Mouse (Mus musculus): ENCODE measurements around the gene Cep89. TPM values are rescaled to one million over a fixed set of nuclear protein-coding genes. Genes with fewer than 3 reads are reported as not detected.

Cep89 gene
- 9.1 and 10.3 TPM in 2 replicates for polyA plus RNA-seq (2015; fragmentation: Nextera tagmentation; extraction: Ambion mirVana)

- TF ChIP-seq EP300 (IDR thresholded peaks at IDR 0.05; ENCODE audit: low read depth) = peak; percentile 67
- TF ChIP-seq CTCF (IDR thresholded peaks at IDR 0.05; ENCODE audit: low read depth) = no peak
- ATAC-seq (peak; percentile 96), DNase-seq (peak; percentile 93)
- H3K4me1 ChIP-seq (ENCODE audit: insufficient read depth) = peaks cover 19% of the 10 kb centered on the region
- H3K27me3 ChIP-seq (ENCODE audit: insufficient read depth, low read length) = no peaks in the 10 kb centered on the region
- H3K36me3 ChIP-seq (replicated peaks; ENCODE audit: insufficient read depth, low read length) = peaks cover 35% of the 10 kb centered on the region
- peak within 1 kb of the TSS; percentile 89 for H3K4me3 ChIP-seq (ENCODE audit: low read depth, low read length)
- peak within 1 kb of the TSS; percentile 79 for H3K9ac ChIP-seq (replicated peaks)
- H3K4me2 ChIP-seq (ENCODE audit: low read depth, low read length) = peak within 1 kb of the TSS; percentile 83
- H3K27ac ChIP-seq (ENCODE audit: low read depth) = peak within 1 kb of the TSS; percentile 65
- no peaks in the 10 kb centered on the region for H3K9me3 ChIP-seq (ENCODE audit: low read length)
- WGBS (ENCODE audit: insufficient replicate concordance) = under 1% methylated on average over 28 of the region's 28 CpGs
Observed at GRCm38 (mm10) chr7:35396542-35397168, at the start of gene Cep89, which contains the start of gene Faap24. Gene Cep89 (plus strand): TSS chr7:35397035. Gene Faap24 (minus strand): TSS chr7:35396836.

GRCm38 (mm10) chr7:35347918-35348700, 48.7 kb upstream of the Cep89 start:
- TF ChIP-seq EP300 (IDR thresholded peaks at IDR 0.05; ENCODE audit: low read depth) = no peak
- TF ChIP-seq CTCF (IDR thresholded peaks at IDR 0.05; ENCODE audit: low read depth) = no peak
- WGBS (ENCODE audit: insufficient replicate concordance) = 49% methylated on average over 18 of the region's 18 CpGs
- Histone ChIP-seq H3K4me2 (ENCODE audit: low read depth, low read length) (peak overlapping the region; percentile 20; the same call in 1 of the 2 replicates), H3K9me3 (ENCODE audit: low read length) (no peaks in the 10 kb centered on the region), H3K4me1 (ENCODE audit: insufficient read depth) (peaks cover 14% of the 10 kb centered on the region), H3K4me3 (ENCODE audit: low read depth, low read length) (no peak overlapping the region), H3K36me3 (replicated peaks; ENCODE audit: insufficient read depth, low read length) (no peaks in the 10 kb centered on the region), H3K27me3 (ENCODE audit: insufficient read depth, low read length) (no peaks in the 10 kb centered on the region), H3K9ac (replicated peaks) (no peak overlapping the region), H3K27ac (ENCODE audit: low read depth) (peak overlapping the region; percentile 86)
- ATAC-seq (peak; percentile 21; the same call in 1 of the 2 replicates), DNase-seq (no peak)

GRCm38 (mm10) chr7:35349022-35349421, 47.8 kb upstream of the Cep89 start:
- TF ChIP-seq EP300 (IDR thresholded peaks at IDR 0.05; ENCODE audit: low read depth) (no peak), CTCF (IDR thresholded peaks at IDR 0.05; ENCODE audit: low read depth) (no peak)
- peak overlapping the region; percentile 86 for H3K27ac ChIP-seq (ENCODE audit: low read depth)

GRCm38 (mm10) chr7:35349886-35350684, 46.8 kb upstream of the Cep89 start:
- ATAC-seq (peak; percentile 85), DNase-seq (peak; percentile 20)
- 55% methylated on average over 8 of the region's 8 CpGs for WGBS (ENCODE audit: insufficient replicate concordance)
- Histone ChIP-seq H3K4me1 (ENCODE audit: insufficient read depth) (peaks cover 14% of the 10 kb centered on the region), H3K4me3 (ENCODE audit: low read depth, low read length) (no peak overlapping the region), H3K27me3 (ENCODE audit: insufficient read depth, low read length) (no peaks in the 10 kb centered on the region), H3K9ac (replicated peaks) (no peak overlapping the region), H3K4me2 (ENCODE audit: low read depth, low read length) (no peak overlapping the region; the same call in 1 of the 2 replicates), H3K36me3 (replicated peaks; ENCODE audit: insufficient read depth, low read length) (no peaks in the 10 kb centered on the region), H3K27ac (ENCODE audit: low read depth) (peak overlapping the region; percentile 86), H3K9me3 (ENCODE audit: low read length) (no peaks in the 10 kb centered on the region)
- no peak for TF ChIP-seq EP300 (IDR thresholded peaks at IDR 0.05; ENCODE audit: low read depth)
- TF ChIP-seq CTCF (IDR thresholded peaks at IDR 0.05; ENCODE audit: low read depth) = no peak

More at GRCm38 (mm10) chr7:35349022-35349421, 47.8 kb upstream of the Cep89 start:
- no peak for ATAC-seq
- no peak overlapping the region for H3K9ac ChIP-seq (replicated peaks)
- no peak overlapping the region for H3K4me2 ChIP-seq (ENCODE audit: low read depth, low read length)
- no peak overlapping the region for H3K4me3 ChIP-seq (ENCODE audit: low read depth, low read length)
- WGBS (ENCODE audit: insufficient replicate concordance) = 66% methylated on average over 4 of the region's 4 CpGs
- H3K9me3 ChIP-seq (ENCODE audit: low read length) = no peaks in the 10 kb centered on the region
- no peaks in the 10 kb centered on the region for H3K27me3 ChIP-seq (ENCODE audit: insufficient read depth, low read length)
- no peaks in the 10 kb centered on the region for H3K36me3 ChIP-seq (replicated peaks; ENCODE audit: insufficient read depth, low read length)
- peaks cover 14% of the 10 kb centered on the region for H3K4me1 ChIP-seq (ENCODE audit: insufficient read depth)
- DNase-seq = no peak

- peaks cover 14% of the 10 kb centered on the region for H3K4me1 ChIP-seq (ENCODE audit: insufficient read depth)
- no peaks in the 10 kb centered on the region for H3K27me3 ChIP-seq (ENCODE audit: insufficient read depth, low read length)
- H3K36me3 ChIP-seq (replicated peaks; ENCODE audit: insufficient read depth, low read length) = no peaks in the 10 kb centered on the region
- TF ChIP-seq EP300 (IDR thresholded peaks at IDR 0.05; ENCODE audit: low read depth) (no peak), CTCF (IDR thresholded peaks at IDR 0.05; ENCODE audit: low read depth) (no peak)
- ATAC-seq (no peak), DNase-seq (no peak)
- no peak overlapping the region for H3K4me2 ChIP-seq (ENCODE audit: low read depth, low read length)
- H3K9ac ChIP-seq (replicated peaks) = no peak overlapping the region
- H3K27ac ChIP-seq (ENCODE audit: low read depth) = peak overlapping the region; percentile 86; the same call in 1 of the 2 replicates
- no peak overlapping the region for H3K4me3 ChIP-seq (ENCODE audit: low read depth, low read length)
- whole genome bisulfite sequencing (ENCODE audit: insufficient replicate concordance) = 74% methylated on average over 3 of the region's 3 CpGs
- no peaks in the 10 kb centered on the region for H3K9me3 ChIP-seq (ENCODE audit: low read length)
Observed at GRCm38 (mm10) chr7:35351155-35351554, 45.7 kb upstream of the Cep89 start.
